Mouse (Mus musculus) liver, adult 2 months (tissue): ENCODE measurements around the gene Rgs2.

ENCODE experiments used
- CTCF ChIP-seq: fragments of 200-500 bp; IDR thresholded peaks from 2 replicates; pipeline ENCODE4 v1.5.1; 2011; ENCODE audit warnings: low read depth, low read length, control low read depth
- POLR2A ChIP-seq: fragments of 200-500 bp; IDR thresholded peaks from 2 replicates; pipeline ENCODE4 v1.6.1; 2011; ENCODE audit warnings: low read length, control low read depth; ENCODE audit not compliant: insufficient read depth; ENCODE audit errors: extremely low read depth

DNA sequence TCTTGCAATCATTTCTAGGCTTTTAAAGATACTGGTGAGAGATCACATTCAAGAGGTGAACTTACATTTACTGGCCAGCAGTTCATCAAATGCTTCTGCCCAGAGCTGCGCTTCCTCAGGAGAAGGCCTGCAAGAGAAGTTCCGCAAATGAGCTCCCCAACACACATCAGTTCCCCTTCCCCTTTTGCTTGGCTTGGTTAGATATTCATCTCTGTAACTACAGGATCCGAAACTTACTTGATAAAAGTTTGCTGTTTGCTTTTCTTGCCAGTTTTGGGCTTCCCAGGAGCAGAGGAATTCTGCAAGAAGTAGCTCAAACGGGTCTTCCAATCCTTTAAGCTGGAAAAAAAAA is 1.3 kb downstream of the Rgs2 start:
- TF ChIP-seq POLR2A (no peak), CTCF (no peak)
